Mouse (Mus musculus) bone marrow, adult 2 months (tissue): Measurements from ENCODE around the gene Tmem258. TPM values are rescaled to one million over a fixed set of nuclear protein-coding genes. Genes with fewer than 3 reads are reported as not detected.

Experiments
- H3K27ac ChIP-seq: fragments of 200-500 bp; 2 replicates; pipeline ENCODE4 v1.5.1; 2012; ENCODE audit warnings: low read depth, mild to moderate bottlenecking, control low read depth, inconsistent platforms, low read length; ENCODE audit not compliant: control insufficient read depth, poor library complexity, insufficient read depth
- H3K4me1 ChIP-seq: fragments of 200-500 bp; 2 replicates; pipeline ENCODE4 v1.6.1; 2011; ENCODE audit warnings: low read length; ENCODE audit not compliant: control insufficient read depth, insufficient read depth
- H3K4me3 ChIP-seq: fragments of 200-500 bp; replicated peaks from 2 replicates; pipeline ENCODE3; 2011; ENCODE audit warnings: mild to moderate bottlenecking, low read depth, low read length, control low read depth; ENCODE audit not compliant: control insufficient read depth
- CTCF ChIP-seq: fragments of 200-500 bp; IDR thresholded peaks from 2 replicates; pipeline ENCODE4 v1.5.1; 2011; ENCODE audit warnings: low read length, control low read depth; ENCODE audit not compliant: control insufficient read depth, insufficient read depth
- POLR2A ChIP-seq: fragments of 200-500 bp; IDR thresholded peaks from 2 replicates; pipeline ENCODE4 v1.6.1; 2011; ENCODE audit warnings: low read depth, mild to moderate bottlenecking, control low read depth, low read length, borderline replicate concordance; ENCODE audit not compliant: control insufficient read depth
- WGBS: fragments of 180-500 bp; shearing (Covaris S2); methylation state at CpG from one replicate; pipeline ENCODE4 v1.1.7; 2018; 5-methylcytosine and 5-hydroxymethylcytosine counted together
- polyA plus RNA-seq: library from polyadenylated mRNA; stranded (reverse); fragments of >200 nt; gene quantifications from 2 replicates; pipeline ENCODE4 v1.2.4, GENCODE M21; 2011; ENCODE audit warnings: low replicate concordance; ENCODE audit not compliant: missing spikeins, insufficient read depth, insufficient read length

Gene Tmem258
- polyA plus RNA-seq, 1 experiment = 126 TPM

GRCm38 (mm10) chr19:10170466-10170865 lies 33.3 kb upstream of the Tmem258 start:
- H3K27ac ChIP-seq = no peak overlapping the region
- peaks cover 11% of the 10 kb centered on the region for H3K4me1 ChIP-seq
- no peak overlapping the region for H3K4me3 ChIP-seq
- WGBS = 86% methylated on average over 1 of the region's 1 CpGs
- TF ChIP-seq POLR2A (no peak), CTCF (no peak)

GRCm38 (mm10) chr19:10171359-10171758 lies 32.5 kb upstream of the Tmem258 start:
- Histone ChIP-seq H3K27ac (no peak overlapping the region), H3K4me1 (peaks cover 11% of the 10 kb centered on the region), H3K4me3 (no peak overlapping the region)
- TF ChIP-seq POLR2A (no peak), CTCF (no peak)
- WGBS = 68% methylated on average over 7 of the region's 7 CpGs

- H3K27ac ChIP-seq = no peak overlapping the region
- TF ChIP-seq POLR2A (no peak), CTCF (no peak)
- H3K4me3 ChIP-seq = no peak overlapping the region
- H3K4me1 ChIP-seq = peaks cover 11% of the 10 kb centered on the region
Measured at GRCm38 (mm10) chr19:10171846-10172245, 32.0 kb upstream of the Tmem258 start.

DNA sequence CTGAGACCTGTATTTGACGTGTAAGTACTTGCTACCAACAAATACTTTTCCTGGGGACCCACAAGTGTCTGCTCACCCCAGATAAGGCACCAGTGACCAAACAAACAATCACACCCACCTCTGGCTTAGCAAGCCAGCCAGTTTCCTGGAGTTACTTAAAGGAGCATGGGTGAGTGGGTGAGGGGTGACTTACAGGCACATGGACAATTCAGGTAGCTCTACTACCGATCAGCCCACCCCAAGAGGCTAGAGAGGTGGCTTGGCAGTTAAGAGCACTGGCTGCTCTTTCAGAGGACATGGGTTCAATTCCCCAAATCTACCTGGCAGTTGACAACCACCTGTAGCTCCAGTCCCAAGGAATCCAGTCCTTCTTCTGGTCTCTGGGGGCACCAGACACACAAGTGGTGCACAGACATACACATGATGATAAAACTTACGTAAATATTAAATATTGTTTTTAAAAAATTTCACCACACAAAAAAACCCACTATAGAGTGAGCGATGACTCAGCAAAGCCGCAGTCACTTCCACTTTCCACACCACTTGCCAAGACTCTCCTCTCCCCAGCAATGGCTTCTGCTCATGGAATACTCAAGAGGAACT lies 30.6 kb upstream of the Tmem258 start:
- WGBS = 5% methylated on average over 5 of the region's 5 CpGs

GRCm38 (mm10) chr19:10173844-10174539 lies 29.8 kb upstream of the Tmem258 start:
- TF ChIP-seq POLR2A (no peak), CTCF (no peak)
- no peak overlapping the region for H3K4me3 ChIP-seq
- peaks cover 11% of the 10 kb centered on the region for H3K4me1 ChIP-seq
- 16% methylated on average over 7 of the region's 7 CpGs for WGBS
- H3K27ac ChIP-seq = peak overlapping the region; percentile 52

More for the DNA sequence above, 30.6 kb upstream of the Tmem258 start:
- peak overlapping the region; percentile 12 for H3K4me3 ChIP-seq
- H3K4me1 ChIP-seq = peaks cover 11% of the 10 kb centered on the region
- H3K27ac ChIP-seq = peak overlapping the region; percentile 93
- no peak for TF ChIP-seq POLR2A
- TF ChIP-seq CTCF = no peak

GRCm38 (mm10) chr19:10174956-10175355 lies 28.9 kb upstream of the Tmem258 start:
- WGBS = 77% methylated on average over 4 of the region's 4 CpGs
- H3K27ac ChIP-seq = no peak overlapping the region
- no peak overlapping the region for H3K4me3 ChIP-seq
- peaks cover 11% of the 10 kb centered on the region for H3K4me1 ChIP-seq
- TF ChIP-seq POLR2A (no peak), CTCF (no peak)

- Histone ChIP-seq H3K4me3 (no peak overlapping the region), H3K27ac (no peak overlapping the region), H3K4me1 (peaks cover 11% of the 10 kb centered on the region)
- TF ChIP-seq CTCF (no peak), POLR2A (no peak)
- 90% methylated on average over 1 of the region's 1 CpGs for WGBS
Measured at GRCm38 (mm10) chr19:10176477-10176876, 27.3 kb upstream of the Tmem258 start.

DNA sequence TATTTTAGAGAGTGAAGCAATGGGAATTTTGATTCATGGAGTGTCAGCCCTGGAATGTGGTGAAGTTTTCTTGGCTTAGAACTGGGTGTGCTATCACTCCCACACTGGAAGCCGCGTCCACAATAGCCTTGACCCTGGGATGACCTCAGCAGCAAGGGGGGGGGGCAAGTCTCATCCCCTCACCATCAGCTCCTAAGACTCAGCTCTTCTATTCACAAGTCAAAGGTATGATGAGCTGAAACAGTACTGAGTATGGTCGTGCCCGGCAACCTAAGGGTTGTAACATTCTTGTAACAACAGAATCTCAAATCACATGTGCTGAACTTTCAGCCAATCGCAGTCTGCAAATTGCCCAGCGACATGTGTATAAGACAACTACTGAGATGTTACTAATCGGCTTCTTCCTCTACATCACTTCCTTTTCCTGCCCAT lies 26.9 kb upstream of the Tmem258 start:
- 40% methylated on average over 7 of the region's 7 CpGs for WGBS
- H3K27ac ChIP-seq = no peak overlapping the region
- peaks cover 9% of the 10 kb centered on the region for H3K4me1 ChIP-seq
- no peak overlapping the region for H3K4me3 ChIP-seq
- TF ChIP-seq CTCF = no peak
- no peak for TF ChIP-seq POLR2A

GRCm38 (mm10) chr19:10181225-10181624 lies 22.6 kb upstream of the Tmem258 start:
- Histone ChIP-seq H3K27ac (no peak overlapping the region), H3K4me3 (no peak overlapping the region), H3K4me1 (peaks cover 5% of the 10 kb centered on the region; the same call in 1 of the 2 replicates)
- no peak for TF ChIP-seq POLR2A
- TF ChIP-seq CTCF = no peak
- WGBS = 86% methylated on average over 7 of the region's 7 CpGs
